Mouse (Mus musculus) lung, postnatal 0 days (tissue): ENCODE measurements around the gene Tmem108.

Experiments used
- CTCF ChIP-seq: IDR thresholded peaks from 2 replicates; pipeline ENCODE4 v1.5.1; 2016; ENCODE audit warnings: antibody characterized with exemption, mild to moderate bottlenecking
- EP300 ChIP-seq: IDR thresholded peaks from 2 replicates; pipeline ENCODE4 v1.6.1; 2016; ENCODE audit warnings: antibody characterized with exemption, mild to moderate bottlenecking, control low read depth

- TF ChIP-seq CTCF (no peak), EP300 (no peak)
These were observed 204.6 kb downstream of the Tmem108 start for GRCm38 (mm10) chr9:103557085-103557484.
